Mouse (Mus musculus): ENCODE data around the gene Mical3. TPM values are rescaled to one million over a fixed set of nuclear protein-coding genes. Genes with fewer than 3 reads are reported as not detected.
A peak's percentile ranks its signal among the peaks of the same experiment; 100 is the strongest.
"Not testable (repeated sequence)": the region's sequence is repeated elsewhere in the genome, so short reads cannot be mapped to it uniquely, and the experiment has no call there.

Mical3 gene
- polyA plus RNA-seq, 1 experiment from 2014 or later = 11.8 TPM

GRCm38 (mm10) chr6:120913783-120914182, 217.0 kb downstream of the Mical3 start:
- 84% methylated on average over 8 of the region's 8 CpGs for WGBS
- no peak overlapping the region for H3K27ac ChIP-seq
- H3K27me3 ChIP-seq (ENCODE audit: insufficient read depth, poor library complexity, severe bottlenecking) = peaks cover 19% of the 10 kb centered on the region
- H3K4me3 ChIP-seq = no peak overlapping the region
- no peaks in the 10 kb centered on the region for H3K36me3 ChIP-seq
- H3K4me1 ChIP-seq (replicated peaks) = peaks cover 26% of the 10 kb centered on the region
- no peaks in the 10 kb centered on the region for H3K9me3 ChIP-seq
- DNase-seq (ENCODE audit: low spot score) = no peak

GRCm38 (mm10) chr6:120912931-120913330, 217.9 kb downstream of the Mical3 start:
- Histone ChIP-seq H3K9me3 (no peaks in the 10 kb centered on the region), H3K4me3 (no peak overlapping the region)
- 83% methylated on average over 2 of the region's 2 CpGs for WGBS

GRCm38 (mm10) chr6:120911213-120912007, 219.4 kb downstream of the Mical3 start:
- WGBS = 77% methylated on average over 13 of the region's 13 CpGs
- no peak for DNase-seq (ENCODE audit: low spot score)

More at GRCm38 (mm10) chr6:120912931-120913330, 217.9 kb downstream of the Mical3 start:
- peaks cover 26% of the 10 kb centered on the region for H3K4me1 ChIP-seq (replicated peaks)
- H3K27me3 ChIP-seq (ENCODE audit: insufficient read depth, poor library complexity, severe bottlenecking) = peaks cover 19% of the 10 kb centered on the region
- no peak overlapping the region for H3K27ac ChIP-seq
- no peak for DNase-seq (ENCODE audit: low spot score)
- no peaks in the 10 kb centered on the region for H3K36me3 ChIP-seq

GRCm38 (mm10) chr6:120909501-120909900, 221.3 kb downstream of the Mical3 start:
- no peaks in the 10 kb centered on the region for H3K9me3 ChIP-seq
- WGBS = 89% methylated on average over 3 of the region's 3 CpGs
- H3K27ac ChIP-seq = no peak overlapping the region
- DNase-seq (ENCODE audit: low spot score) = no peak
- H3K27me3 ChIP-seq (ENCODE audit: insufficient read depth, poor library complexity, severe bottlenecking) = no peaks in the 10 kb centered on the region
- H3K4me1 ChIP-seq (replicated peaks) = peaks cover 7% of the 10 kb centered on the region; the same call in 1 of the 2 replicates
- H3K4me3 ChIP-seq = no peak overlapping the region
- no peaks in the 10 kb centered on the region for H3K36me3 ChIP-seq

More at GRCm38 (mm10) chr6:120911213-120912007, 219.4 kb downstream of the Mical3 start:
- peaks cover 24% of the 10 kb centered on the region for H3K4me1 ChIP-seq (replicated peaks)
- H3K36me3 ChIP-seq = no peaks in the 10 kb centered on the region
- no peak overlapping the region for H3K27ac ChIP-seq
- H3K9me3 ChIP-seq = no peaks in the 10 kb centered on the region
- peaks cover 17% of the 10 kb centered on the region for H3K27me3 ChIP-seq (ENCODE audit: insufficient read depth, poor library complexity, severe bottlenecking)
- H3K4me3 ChIP-seq = no peak overlapping the region

- not testable (repeated sequence) for H3K27ac ChIP-seq; H3K9me3 ChIP-seq; H3K4me3 ChIP-seq; H3K27me3 ChIP-seq (ENCODE audit: insufficient read depth, poor library complexity, severe bottlenecking); DNase-seq (ENCODE audit: low spot score); H3K36me3 ChIP-seq; H3K4me1 ChIP-seq (replicated peaks)
- 90% methylated on average over 10 of the region's 10 CpGs for WGBS
These were observed 222.8 kb downstream of the Mical3 start for GRCm38 (mm10) chr6:120907876-120908597.

- 93% methylated on average over 6 of the region's 6 CpGs for WGBS
These were observed 224.3 kb downstream of the Mical3 start for GRCm38 (mm10) chr6:120906521-120906920.

GRCm38 (mm10) chr6:120905111-120905510, 225.7 kb downstream of the Mical3 start:
- no peak overlapping the region for H3K4me3 ChIP-seq
- WGBS = 90% methylated on average over 5 of the region's 5 CpGs
- H3K27ac ChIP-seq = no peak overlapping the region

More at GRCm38 (mm10) chr6:120906521-120906920, 224.3 kb downstream of the Mical3 start:
- Histone ChIP-seq H3K9me3 (no peaks in the 10 kb centered on the region), H3K27ac (no peak overlapping the region), H3K36me3 (no peaks in the 10 kb centered on the region), H3K27me3 (ENCODE audit: insufficient read depth, poor library complexity, severe bottlenecking) (no peaks in the 10 kb centered on the region), H3K4me3 (no peak overlapping the region), H3K4me1 (replicated peaks) (0 out of 2 replicates have a peak, but pooled peaks cover under 1% of the 10 kb centered on the region)
- no peak for DNase-seq (ENCODE audit: low spot score)

GRCm38 (mm10) chr6:120903961-120904360, 226.8 kb downstream of the Mical3 start:
- H3K4me1 ChIP-seq (replicated peaks) = no peaks in the 10 kb centered on the region
- H3K9me3 ChIP-seq = no peaks in the 10 kb centered on the region
- DNase-seq (ENCODE audit: low spot score) = no peak
- H3K27me3 ChIP-seq (ENCODE audit: insufficient read depth, poor library complexity, severe bottlenecking) = no peaks in the 10 kb centered on the region
- H3K27ac ChIP-seq = no peak overlapping the region
- 91% methylated on average over 11 of the region's 11 CpGs for WGBS
- no peak overlapping the region for H3K4me3 ChIP-seq
- no peaks in the 10 kb centered on the region for H3K36me3 ChIP-seq

More at GRCm38 (mm10) chr6:120905111-120905510, 225.7 kb downstream of the Mical3 start:
- Histone ChIP-seq H3K36me3 (no peaks in the 10 kb centered on the region), H3K27me3 (ENCODE audit: insufficient read depth, poor library complexity, severe bottlenecking) (no peaks in the 10 kb centered on the region), H3K4me1 (replicated peaks) (no peaks in the 10 kb centered on the region), H3K9me3 (no peaks in the 10 kb centered on the region)
- no peak for DNase-seq (ENCODE audit: low spot score)

GRCm38 (mm10) chr6:120903450-120903912, 227.3 kb downstream of the Mical3 start:
- no peaks in the 10 kb centered on the region for H3K9me3 ChIP-seq
- H3K27ac ChIP-seq = no peak overlapping the region
- DNase-seq (ENCODE audit: low spot score) = peak; percentile 47
- WGBS = 54% methylated on average over 5 of the region's 5 CpGs
- no peaks in the 10 kb centered on the region for H3K36me3 ChIP-seq
- H3K4me3 ChIP-seq = no peak overlapping the region
- no peaks in the 10 kb centered on the region for H3K27me3 ChIP-seq (ENCODE audit: insufficient read depth, poor library complexity, severe bottlenecking)
- H3K4me1 ChIP-seq (replicated peaks) = no peaks in the 10 kb centered on the region

- H3K9me3 ChIP-seq = no peaks in the 10 kb centered on the region
- no peak for DNase-seq (ENCODE audit: low spot score)
- no peaks in the 10 kb centered on the region for H3K27me3 ChIP-seq (ENCODE audit: insufficient read depth, poor library complexity, severe bottlenecking)
- H3K4me1 ChIP-seq (replicated peaks) = no peaks in the 10 kb centered on the region
- no peak overlapping the region for H3K27ac ChIP-seq
- no peaks in the 10 kb centered on the region for H3K36me3 ChIP-seq
- 89% methylated on average over 14 of the region's 14 CpGs for WGBS
- H3K4me3 ChIP-seq = no peak overlapping the region
These were observed 228.8 kb downstream of the Mical3 start for GRCm38 (mm10) chr6:120901776-120902645.

- Histone ChIP-seq H3K27me3 (ENCODE audit: insufficient read depth, poor library complexity, severe bottlenecking) (no peaks in the 10 kb centered on the region), H3K36me3 (peaks cover 28% of the 10 kb centered on the region), H3K9me3 (no peaks in the 10 kb centered on the region), H3K4me3 (no peak overlapping the region), H3K27ac (no peak overlapping the region), H3K4me1 (replicated peaks) (no peaks in the 10 kb centered on the region)
- peak; percentile 35 for DNase-seq (ENCODE audit: low spot score)
- WGBS = 72% methylated on average over 6 of the region's 6 CpGs
These were observed 232.5 kb downstream of the Mical3 start for GRCm38 (mm10) chr6:120898188-120898833.

- Histone ChIP-seq H3K27me3 (ENCODE audit: insufficient read depth, poor library complexity, severe bottlenecking) (no peaks in the 10 kb centered on the region), H3K36me3 (peaks cover 66% of the 10 kb centered on the region), H3K9me3 (no peaks in the 10 kb centered on the region), H3K27ac (no peak overlapping the region), H3K4me1 (replicated peaks) (no peaks in the 10 kb centered on the region), H3K4me3 (no peak overlapping the region)
- no peak for DNase-seq (ENCODE audit: low spot score)
- WGBS = 91% methylated on average over 9 of the region's 9 CpGs
These were observed 236.3 kb downstream of the Mical3 start for GRCm38 (mm10) chr6:120894524-120894923.
